ENCODE assay signal across 8 mouse cellular contexts in the genomic region with DNA sequence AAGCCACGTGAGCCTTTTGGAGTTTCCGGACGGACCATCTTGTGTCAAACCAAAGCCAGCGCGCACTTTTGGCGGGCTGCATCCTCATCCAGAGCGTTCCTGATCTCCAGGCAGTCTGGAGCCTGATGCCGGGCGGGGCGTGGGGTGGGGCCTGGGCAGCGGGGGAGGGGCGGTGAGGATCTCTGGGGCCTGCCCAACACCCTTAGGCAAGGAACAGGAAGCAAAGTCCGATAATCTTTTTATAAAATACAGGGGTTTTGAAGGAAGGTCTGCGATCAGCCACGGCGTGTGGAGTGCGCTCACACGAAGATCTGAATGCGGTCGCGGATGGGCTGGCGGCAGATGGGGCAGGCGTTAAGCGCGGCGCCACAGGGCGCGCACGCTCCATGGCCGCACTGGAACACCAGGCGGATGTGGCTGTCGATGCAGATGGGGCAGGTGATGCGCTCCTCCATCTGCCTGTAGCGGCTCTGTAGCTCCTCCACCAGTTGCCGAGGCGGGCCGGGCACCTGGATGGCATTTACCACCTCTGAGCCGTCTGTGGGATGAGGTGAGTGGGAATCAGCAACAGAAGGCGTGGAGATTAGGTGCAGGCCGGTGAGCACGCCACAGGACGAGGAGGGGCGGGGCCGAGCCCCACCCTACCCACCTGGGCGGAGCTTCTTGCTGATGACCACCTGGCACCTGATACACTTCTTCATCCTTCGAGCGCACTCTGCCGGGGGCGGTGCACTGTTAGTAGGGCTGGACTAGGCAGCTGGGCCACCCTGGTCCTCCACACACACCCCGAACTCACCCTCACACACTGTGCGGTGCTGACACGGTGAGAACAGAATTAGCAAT. TPM values are rescaled to one million over a fixed set of nuclear protein-coding genes. Genes with fewer than 3 reads are reported as not detected.
DNase-seq lines count a peak whose midpoint lies in the region; ATAC-seq lines count a peak whose summit lies in the region.

No protein-coding gene starts in this region.

- H3K4me1 ChIP-seq in heart, embryonic 12.5 days (replicated peaks), result peaks cover 52% of the 10 kb centered on the region
- peaks cover 36% of the 10 kb centered on the region for H3K4me1 ChIP-seq in stomach, embryonic 15.5 days

- peaks cover 34% of the 10 kb centered on the region for H3K27me3 ChIP-seq in heart, embryonic 12.5 days (replicated peaks)
- H3K27me3 ChIP-seq in stomach, embryonic 15.5 days (replicated peaks), result peaks cover 18% of the 10 kb centered on the region; the same call in 1 of the 2 replicates

- H3K4me2 ChIP-seq in heart, embryonic 12.5 days, result peak overlapping the region; percentile 83
- peak overlapping the region; percentile 89 for H3K4me2 ChIP-seq in stomach, embryonic 15.5 days

- H3K9me3 ChIP-seq in heart, embryonic 12.5 days (replicated peaks), result no peaks in the 10 kb centered on the region
- H3K9me3 ChIP-seq in stomach, embryonic 15.5 days, result no peaks in the 10 kb centered on the region

- H3K36me3 ChIP-seq in heart, embryonic 12.5 days, result peaks cover 43% of the 10 kb centered on the region
- H3K36me3 ChIP-seq in stomach, embryonic 15.5 days, result peaks cover 30% of the 10 kb centered on the region

- no peak overlapping the region for H3K27ac ChIP-seq in heart, embryonic 12.5 days (ENCODE audit: poor library complexity, severe bottlenecking)
- H3K27ac ChIP-seq in stomach, embryonic 15.5 days, result peak overlapping the region; percentile 55; the same call in 1 of the 2 replicates

- peak overlapping the region; percentile 55 for H3K4me3 ChIP-seq in heart, embryonic 12.5 days
- H3K4me3 ChIP-seq in stomach, embryonic 15.5 days (replicated peaks), result peak overlapping the region; percentile 47

- peak; percentile 54 for ATAC-seq in heart, embryonic 12.5 days (ENCODE audit: insufficient number of reproducible peaks, low FRiP score)
- peak; percentile 58 for ATAC-seq in megakaryocyte, adult 5-6 weeks (ENCODE audit: poor library complexity, severe bottlenecking)
- peak; percentile 47 for ATAC-seq in stomach, embryonic 15.5 days (ENCODE audit: insufficient read depth, low FRiP score, low read depth)

- 2% methylated on average over 52 of the region's 52 CpGs for WGBS in heart, embryonic 12.5 days
- 4% methylated on average over 52 of the region's 52 CpGs for WGBS in stomach, embryonic 15.5 days

- DNase-seq in ovary, postnatal 10 days (ENCODE audit: low spot score), result peak; percentile 46
- no peak for DNase-seq in ovary, adult 18-20 months (ENCODE audit: low spot score)
- peak; percentile 70 to 72 for DNase-seq in cerebellum, postnatal 10 days
- DNase-seq in kidney, postnatal 14 days, result peak; percentile 61
- DNase-seq in layer of hippocampus, adult 9-10 months (ENCODE audit: low spot score), result no peak

- H3K9ac ChIP-seq in heart, embryonic 12.5 days, result peak overlapping the region; percentile 78
- H3K9ac ChIP-seq in stomach, embryonic 15.5 days, result peak overlapping the region; percentile 26; the same call in 1 of the 2 replicates

RNA-seq across cellular contexts. Expression of a gene that starts 1.5 kb away (rescaled TPM):
- polyA plus RNA-seq in heart, embryonic 12.5 days (2016; fragmentation: Nextera tagmentation; extraction: Ambion mirVana), result 72.0 and 75.7 TPM in 2 replicates
- 0.18 and 0.20 TPM in 2 replicates for total RNA-seq in megakaryocyte, adult 5-6 weeks (2015)
- total RNA-seq in megakaryocyte, adult 5-6 weeks (2017), result 0.22 and 0.94 TPM in 2 replicates
- polyA plus RNA-seq in stomach, embryonic 15.5 days (2015; fragmentation: Nextera tagmentation; extraction: Ambion mirVana), result 39.6 and 42.0 TPM in 2 replicates

RNA-seq across cellular contexts. Expression of a gene that starts 9.5 kb away (rescaled TPM):
- not detected in 2 replicates for polyA plus RNA-seq in heart, embryonic 12.5 days (2016; fragmentation: Nextera tagmentation; extraction: Ambion mirVana)
- total RNA-seq in megakaryocyte, adult 5-6 weeks (2015), result not detected in 2 replicates
- not detected in 2 replicates for total RNA-seq in megakaryocyte, adult 5-6 weeks (2017)
- not detected in 2 replicates for polyA plus RNA-seq in stomach, embryonic 15.5 days (2015; fragmentation: Nextera tagmentation; extraction: Ambion mirVana)

RNA-seq across cellular contexts. Expression of a gene that starts 14.3 kb away (rescaled TPM):
- 21.7 and 22.4 TPM in 2 replicates for polyA plus RNA-seq in heart, embryonic 12.5 days (2016; fragmentation: Nextera tagmentation; extraction: Ambion mirVana)
- total RNA-seq in megakaryocyte, adult 5-6 weeks (2015), result 5.9 and 6.4 TPM in 2 replicates
- total RNA-seq in megakaryocyte, adult 5-6 weeks (2017), result 23.5 and 29.0 TPM in 2 replicates
- polyA plus RNA-seq in stomach, embryonic 15.5 days (2015; fragmentation: Nextera tagmentation; extraction: Ambion mirVana), result 23.3 and 24.1 TPM in 2 replicates

RNA-seq across cellular contexts. Expression of a gene that starts 30.0 kb away (rescaled TPM):
- 51.8 and 52.3 TPM in 2 replicates for polyA plus RNA-seq in heart, embryonic 12.5 days (2016; fragmentation: Nextera tagmentation; extraction: Ambion mirVana)
- 43.2 and 57.8 TPM in 2 replicates for total RNA-seq in megakaryocyte, adult 5-6 weeks (2015)
- 48.1 and 81.5 TPM in 2 replicates for total RNA-seq in megakaryocyte, adult 5-6 weeks (2017)
- polyA plus RNA-seq in stomach, embryonic 15.5 days (2015; fragmentation: Nextera tagmentation; extraction: Ambion mirVana), result 56.7 and 59.8 TPM in 2 replicates

RNA-seq across cellular contexts. Expression of a gene that starts 39.5 kb away (rescaled TPM):
- 5.2 and 5.5 TPM in 2 replicates for polyA plus RNA-seq in heart, embryonic 12.5 days (2016; fragmentation: Nextera tagmentation; extraction: Ambion mirVana)
- total RNA-seq in megakaryocyte, adult 5-6 weeks (2015), result 0.55 and 0.71 TPM in 2 replicates
- total RNA-seq in megakaryocyte, adult 5-6 weeks (2017), result 0.26 and 0.45 TPM in 2 replicates
- 9.0 and 10.0 TPM in 2 replicates for polyA plus RNA-seq in stomach, embryonic 15.5 days (2015; fragmentation: Nextera tagmentation; extraction: Ambion mirVana)

Comparison
In these comparisons a context has a peak if more than half of its experiments do, and no peak if none do; other contexts are left out.
1. DNase-seq: peak in ovary, postnatal 10 days (single experiment), cerebellum, postnatal 10 days (2 of 2) and kidney, postnatal 14 days (single experiment); none in ovary, adult 18-20 months (single experiment) and layer of hippocampus, adult 9-10 months (single experiment).
2. Peak in every context shown above with its lines, with median percentiles within 50 percentile points of each other: ATAC-seq.